Mouse (Mus musculus) hindbrain, embryonic 13.5 days (tissue): ENCODE data around the gene D430041D05Rik. TPM values are rescaled to one million over a fixed set of nuclear protein-coding genes. Genes with fewer than 3 reads are reported as not detected.

Experiments used
- ATAC-seq: fragments of 200-750 bp; cut with Nextera tagmentation; 2 replicates; pipeline ENCODE4 v1.8.0; 2017; ENCODE audit warnings: moderate TSS enrichment; ENCODE audit not compliant: low FRiP score
- H3K27ac ChIP-seq: fragments of 300-500 bp; sonication (generic); 2 replicates; pipeline ENCODE4 v1.5.1; 2015; ENCODE audit warnings: inconsistent platforms, mild to moderate bottlenecking, moderate library complexity
- H3K27me3 ChIP-seq: fragments of 300-500 bp; sonication (generic); 2 replicates; pipeline ENCODE4 v1.6.1; 2015; ENCODE audit warnings: mild to moderate bottlenecking, inconsistent platforms
- H3K36me3 ChIP-seq: fragments of 300-500 bp; sonication (generic); 2 replicates; pipeline ENCODE4 v1.6.1; 2015; ENCODE audit warnings: mild to moderate bottlenecking, inconsistent platforms
- H3K4me1 ChIP-seq: fragments of 300-500 bp; sonication (generic); replicated peaks from 2 replicates; pipeline ENCODE4 v1.6.1; 2015; ENCODE audit warnings: inconsistent platforms
- H3K4me2 ChIP-seq: fragments of 300-500 bp; sonication (generic); 2 replicates; pipeline ENCODE4 v1.6.1; 2015; ENCODE audit warnings: inconsistent platforms, mild to moderate bottlenecking, moderate library complexity
- H3K4me3 ChIP-seq: fragments of 300-500 bp; sonication (generic); 2 replicates; pipeline ENCODE4 v1.5.1; 2015; ENCODE audit warnings: mild to moderate bottlenecking, inconsistent platforms
- H3K9ac ChIP-seq: fragments of 300-500 bp; sonication (generic); 2 replicates; pipeline ENCODE4 v1.6.1; 2015; ENCODE audit warnings: mild to moderate bottlenecking, inconsistent platforms
- H3K9me3 ChIP-seq: fragments of 300-500 bp; sonication (generic); 2 replicates; pipeline ENCODE4 v1.6.1; 2016; ENCODE audit warnings: inconsistent platforms
- WGBS: fragments of 180-500 bp; shearing (Covaris S2); methylation state at CpG from one replicate; pipeline ENCODE4 v1.1.7; 2015; 5-methylcytosine and 5-hydroxymethylcytosine counted together
- polyA plus RNA-seq: library from polyadenylated mRNA; unstranded; fragments of >200 nt; fragmentation: Nextera tagmentation; extraction: Ambion mirVana; gene quantifications from 2 replicates; pipeline ENCODE4 v1.2.1, GENCODE M21; 2015

Gene D430041D05Rik
- polyA plus RNA-seq, 1 experiment from 2014 or later = 6.8 TPM

DNA sequence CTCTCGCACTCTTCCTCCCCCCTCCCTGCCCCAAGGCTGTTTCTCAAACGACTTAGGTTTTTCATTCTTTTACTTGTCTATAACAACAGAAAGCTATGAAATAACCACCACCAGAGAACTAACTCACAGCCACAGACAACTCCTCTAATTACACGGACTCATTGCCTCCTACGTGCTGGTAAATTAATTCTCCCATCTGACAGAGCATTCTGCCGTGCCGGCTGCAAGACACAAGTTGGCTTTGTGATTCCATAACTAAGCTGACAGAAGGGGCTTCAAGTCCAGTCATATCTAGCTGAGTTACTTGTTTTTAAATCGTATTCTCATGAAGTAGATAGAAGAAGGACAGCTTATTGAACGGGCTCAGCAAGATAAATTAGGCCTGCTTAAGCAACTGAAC is 205.2 kb downstream of the D430041D05Rik start:
- ATAC-seq = no peak
- WGBS = 48% methylated on average over 8 of the region's 8 CpGs
- no peak overlapping the region for H3K9ac ChIP-seq

DNA sequence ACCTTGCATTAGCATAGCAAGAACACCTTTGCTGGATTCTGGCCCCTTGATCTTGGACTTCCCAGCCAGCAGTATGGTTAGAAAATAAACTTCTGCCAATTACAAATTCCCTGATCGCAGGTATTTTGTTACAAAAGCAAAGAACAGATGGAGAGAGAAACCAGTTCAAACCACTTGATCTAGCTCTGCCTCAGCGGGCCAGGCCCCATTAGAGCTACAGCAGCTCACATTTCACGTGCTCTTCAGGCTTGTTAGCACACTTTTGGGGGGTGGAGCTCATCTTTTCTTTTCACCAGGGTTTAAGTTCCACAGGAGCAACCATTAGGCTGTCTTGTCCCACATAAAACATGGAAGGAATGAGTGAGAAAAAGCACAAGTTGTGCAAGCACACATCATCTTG is 210.6 kb downstream of the D430041D05Rik start:
- no peaks in the 10 kb centered on the region for H3K27me3 ChIP-seq
- no peak overlapping the region for H3K27ac ChIP-seq
- no peaks in the 10 kb centered on the region for H3K4me1 ChIP-seq
- no peak overlapping the region for H3K4me3 ChIP-seq
- H3K9ac ChIP-seq = no peak overlapping the region
- no peak overlapping the region for H3K4me2 ChIP-seq
- no peak for ATAC-seq
- H3K36me3 ChIP-seq = peaks cover 33% of the 10 kb centered on the region
- 53% methylated on average over 3 of the region's 3 CpGs for WGBS
- H3K9me3 ChIP-seq = no peaks in the 10 kb centered on the region

More for the DNA sequence above, 205.2 kb downstream of the D430041D05Rik start:
- H3K27ac ChIP-seq = no peak overlapping the region
- peaks cover 22% of the 10 kb centered on the region for H3K36me3 ChIP-seq
- no peak overlapping the region for H3K4me3 ChIP-seq
- no peaks in the 10 kb centered on the region for H3K9me3 ChIP-seq
- H3K4me1 ChIP-seq = peaks cover 22% of the 10 kb centered on the region
- no peaks in the 10 kb centered on the region for H3K27me3 ChIP-seq
- H3K4me2 ChIP-seq = no peak overlapping the region

DNA sequence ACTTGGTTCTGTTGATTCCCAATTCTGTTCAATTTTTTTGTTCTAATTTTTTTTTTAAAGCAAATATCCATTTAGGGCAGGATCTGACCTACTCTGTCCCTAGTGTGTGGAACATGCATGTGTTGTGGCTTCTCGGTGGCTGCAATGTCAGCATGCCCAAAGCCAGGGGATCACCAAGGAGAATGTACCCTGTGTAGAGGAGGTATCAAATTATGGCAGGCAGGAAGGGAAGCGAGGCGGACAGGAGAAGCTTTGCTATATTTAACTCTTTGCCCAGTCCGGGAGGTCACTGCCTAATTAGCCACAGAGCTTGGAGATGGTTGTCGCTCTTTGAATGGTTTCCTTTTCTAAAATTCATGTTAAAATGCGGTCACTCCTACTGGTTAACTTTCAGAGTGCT is 212.6 kb downstream of the D430041D05Rik start:
- H3K4me2 ChIP-seq = no peak overlapping the region
- 85% methylated on average over 6 of the region's 6 CpGs for WGBS

DNA sequence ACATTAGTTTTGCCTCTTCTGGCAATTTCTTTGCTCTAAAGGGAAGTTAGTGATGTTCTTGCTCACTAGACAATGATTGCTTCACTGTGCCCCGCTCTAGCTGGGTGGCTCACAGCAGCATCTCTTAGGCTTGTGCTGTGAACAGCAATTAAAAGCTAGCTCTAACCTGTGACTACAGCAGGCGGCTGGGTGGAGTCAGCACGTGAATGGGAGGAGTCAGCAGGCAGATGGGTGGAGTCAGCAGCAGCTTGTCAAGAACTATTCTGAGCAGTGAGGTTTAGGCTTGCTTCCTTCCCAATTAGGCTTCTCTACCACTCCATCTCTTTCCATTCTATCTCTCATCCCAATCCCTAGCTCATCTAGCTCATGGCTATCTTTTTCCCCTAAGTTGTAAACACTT is 213.5 kb downstream of the D430041D05Rik start:
- Histone ChIP-seq H3K4me1 (no peaks in the 10 kb centered on the region), H3K27ac (no peak overlapping the region), H3K9ac (no peak overlapping the region), H3K4me2 (no peak overlapping the region), H3K9me3 (no peaks in the 10 kb centered on the region), H3K27me3 (no peaks in the 10 kb centered on the region), H3K4me3 (no peak overlapping the region), H3K36me3 (peaks cover 19% of the 10 kb centered on the region; the same call in 1 of the 2 replicates)
- ATAC-seq = no peak
- 50% methylated on average over 3 of the region's 3 CpGs for WGBS

More for the DNA sequence above, 212.6 kb downstream of the D430041D05Rik start:
- Histone ChIP-seq H3K9ac (no peak overlapping the region), H3K9me3 (no peaks in the 10 kb centered on the region), H3K36me3 (peaks cover 25% of the 10 kb centered on the region; the same call in 1 of the 2 replicates), H3K27me3 (no peaks in the 10 kb centered on the region), H3K27ac (no peak overlapping the region), H3K4me1 (no peaks in the 10 kb centered on the region), H3K4me3 (no peak overlapping the region)
- ATAC-seq = no peak

DNA sequence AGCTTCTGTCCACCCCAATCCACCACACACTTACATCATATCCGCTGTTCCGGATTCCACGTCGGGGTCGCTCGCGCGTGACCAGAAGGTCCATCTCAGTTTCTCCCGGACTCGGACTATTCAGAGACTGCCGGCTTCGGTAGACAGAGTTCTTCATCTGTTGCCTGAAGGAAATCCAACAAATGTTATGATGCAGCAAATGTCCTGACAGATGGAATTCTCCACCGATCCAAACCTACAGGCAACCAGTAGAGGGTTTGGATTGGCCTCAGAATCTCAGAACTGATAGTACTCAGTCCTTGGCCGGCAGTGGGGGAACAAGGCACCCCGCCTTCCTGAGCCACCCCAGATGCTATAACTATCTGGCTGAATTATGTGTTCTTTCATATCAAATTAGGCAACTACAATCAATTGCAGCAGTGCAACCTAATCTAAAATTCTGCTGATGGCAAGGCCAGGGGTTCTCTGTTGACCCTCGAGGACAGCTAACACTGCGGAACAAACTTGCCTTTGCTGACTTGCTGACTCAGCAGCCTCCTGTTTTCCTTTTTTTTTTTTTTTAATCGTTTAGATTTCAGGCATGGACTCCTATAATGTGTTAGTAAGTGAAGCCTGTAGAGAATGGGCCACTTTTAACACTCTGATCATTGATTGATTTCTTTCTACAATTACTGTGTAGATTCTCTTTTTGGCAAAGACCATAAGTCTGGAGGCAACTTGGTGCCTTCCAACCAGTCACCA is 218.2 kb downstream of the D430041D05Rik start:
- Histone ChIP-seq H3K4me2 (no peak overlapping the region), H3K27me3 (no peaks in the 10 kb centered on the region), H3K27ac (no peak overlapping the region), H3K9ac (no peak overlapping the region), H3K4me1 (no peaks in the 10 kb centered on the region), H3K4me3 (no peak overlapping the region), H3K9me3 (no peaks in the 10 kb centered on the region), H3K36me3 (0 out of 2 replicates have a peak, but pooled peaks cover 9% of the 10 kb centered on the region)
- 89% methylated on average over 18 of the region's 18 CpGs for WGBS
- no peak for ATAC-seq

GRCm38 (mm10) chr2:104191723-104192122 is 219.1 kb downstream of the D430041D05Rik start:
- H3K27ac ChIP-seq = no peak overlapping the region
- 80% methylated on average over 2 of the region's 2 CpGs for WGBS
- 0 out of 2 replicates have a peak, but pooled peaks cover 8% of the 10 kb centered on the region for H3K36me3 ChIP-seq
- no peaks in the 10 kb centered on the region for H3K9me3 ChIP-seq
- no peaks in the 10 kb centered on the region for H3K27me3 ChIP-seq
- no peaks in the 10 kb centered on the region for H3K4me1 ChIP-seq
- H3K9ac ChIP-seq = no peak overlapping the region
- ATAC-seq = no peak
- H3K4me2 ChIP-seq = no peak overlapping the region
- H3K4me3 ChIP-seq = no peak overlapping the region

GRCm38 (mm10) chr2:104188859-104189258 is 222.0 kb downstream of the D430041D05Rik start:
- H3K4me1 ChIP-seq = no peaks in the 10 kb centered on the region
- no peak for ATAC-seq
- H3K9me3 ChIP-seq = no peaks in the 10 kb centered on the region
- no peak overlapping the region for H3K27ac ChIP-seq
- no peaks in the 10 kb centered on the region for H3K27me3 ChIP-seq
- H3K9ac ChIP-seq = no peak overlapping the region
- peaks cover 4% of the 10 kb centered on the region for H3K36me3 ChIP-seq
- no peak overlapping the region for H3K4me3 ChIP-seq
- 74% methylated on average over 2 of the region's 2 CpGs for WGBS
- H3K4me2 ChIP-seq = no peak overlapping the region

DNA sequence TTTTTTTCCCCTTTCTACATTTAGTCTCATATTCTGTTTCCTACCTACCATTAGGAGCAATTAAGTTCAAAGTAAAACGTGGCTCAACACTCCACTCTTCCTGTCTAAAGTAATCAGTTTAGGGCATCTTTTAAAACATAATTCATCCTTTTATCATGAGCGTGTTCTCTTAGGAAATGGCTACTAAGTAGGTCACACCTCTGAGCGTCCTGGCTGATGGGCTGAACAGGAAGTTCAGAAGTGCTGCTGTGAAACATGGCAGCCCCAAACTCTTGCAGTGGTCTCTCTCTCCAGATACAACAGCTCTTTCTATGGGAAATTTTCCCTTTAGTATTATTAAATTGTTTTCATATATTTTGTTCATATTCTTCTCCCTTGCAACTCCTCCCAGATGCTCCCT is 223.7 kb downstream of the D430041D05Rik start:
- Histone ChIP-seq H3K27me3 (no peaks in the 10 kb centered on the region), H3K4me1 (no peaks in the 10 kb centered on the region), H3K9ac (no peak overlapping the region), H3K4me2 (no peak overlapping the region), H3K9me3 (no peaks in the 10 kb centered on the region), H3K4me3 (no peak overlapping the region), H3K36me3 (no peaks in the 10 kb centered on the region; the same call in none of the 2 replicates), H3K27ac (no peak overlapping the region)
- no peak for ATAC-seq
- WGBS = 80% methylated on average over 3 of the region's 3 CpGs

DNA sequence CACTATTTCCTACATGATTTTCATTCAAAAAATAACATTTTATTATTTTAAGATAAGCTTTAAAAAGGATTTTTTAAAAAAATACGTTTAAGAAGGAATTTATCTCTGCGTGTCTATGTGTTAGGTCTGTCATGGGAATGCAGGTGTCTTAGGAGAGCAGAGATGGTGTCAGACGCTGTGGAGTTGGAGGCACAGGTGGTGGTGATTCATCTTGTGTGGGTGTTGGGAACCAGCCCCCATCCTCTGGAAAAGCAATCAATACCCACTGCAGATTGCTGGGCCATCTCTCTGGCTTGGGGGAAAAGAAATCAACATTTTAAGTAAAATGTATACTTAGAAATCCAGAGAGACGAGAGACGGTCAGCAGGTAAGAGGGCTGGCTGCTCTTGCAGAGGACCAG is 225.2 kb downstream of the D430041D05Rik start:
- H3K27ac ChIP-seq = no peak overlapping the region
- H3K9me3 ChIP-seq = no peaks in the 10 kb centered on the region
- H3K4me3 ChIP-seq = no peak overlapping the region
- H3K4me2 ChIP-seq = no peak overlapping the region
- no peaks in the 10 kb centered on the region; the same call in none of the 2 replicates for H3K36me3 ChIP-seq
- 87% methylated on average over 5 of the region's 5 CpGs for WGBS
- no peak for ATAC-seq
- H3K9ac ChIP-seq = no peak overlapping the region
- no peaks in the 10 kb centered on the region for H3K27me3 ChIP-seq
- no peaks in the 10 kb centered on the region for H3K4me1 ChIP-seq

GRCm38 (mm10) chr2:104184296-104184695 is 226.5 kb downstream of the D430041D05Rik start:
- no peaks in the 10 kb centered on the region for H3K27me3 ChIP-seq
- H3K4me2 ChIP-seq = no peak overlapping the region
- WGBS = 71% methylated on average over 4 of the region's 4 CpGs
- H3K27ac ChIP-seq = no peak overlapping the region
- no peak overlapping the region for H3K9ac ChIP-seq
- no peaks in the 10 kb centered on the region; the same call in none of the 2 replicates for H3K36me3 ChIP-seq
- no peaks in the 10 kb centered on the region for H3K4me1 ChIP-seq
- no peak for ATAC-seq
- H3K9me3 ChIP-seq = no peaks in the 10 kb centered on the region
- no peak overlapping the region for H3K4me3 ChIP-seq

GRCm38 (mm10) chr2:104183246-104183845 is 227.5 kb downstream of the D430041D05Rik start:
- no peak overlapping the region for H3K9ac ChIP-seq
- no peaks in the 10 kb centered on the region for H3K9me3 ChIP-seq
- H3K4me1 ChIP-seq = no peaks in the 10 kb centered on the region
- no peaks in the 10 kb centered on the region for H3K27me3 ChIP-seq
- no peak overlapping the region for H3K4me3 ChIP-seq
- H3K4me2 ChIP-seq = no peak overlapping the region
- H3K36me3 ChIP-seq = peaks cover 8% of the 10 kb centered on the region
- no peak overlapping the region for H3K27ac ChIP-seq
- ATAC-seq = no peak
- WGBS = 90% methylated on average over 5 of the region's 5 CpGs

- 87% methylated on average over 8 of the region's 8 CpGs for WGBS
Observed at GRCm38 (mm10) chr2:104179636-104180035, 231.2 kb downstream of the D430041D05Rik start.

More at GRCm38 (mm10) chr2:104179636-104180035, 231.2 kb downstream of the D430041D05Rik start:
- Histone ChIP-seq H3K36me3 (peaks cover 10% of the 10 kb centered on the region; the same call in 1 of the 2 replicates), H3K27ac (no peak overlapping the region), H3K4me1 (peaks cover 14% of the 10 kb centered on the region), H3K9ac (no peak overlapping the region), H3K4me3 (no peak overlapping the region), H3K27me3 (no peaks in the 10 kb centered on the region), H3K9me3 (no peaks in the 10 kb centered on the region), H3K4me2 (no peak overlapping the region)
- ATAC-seq = no peak
